Mouse (Mus musculus): Measurements from ENCODE around the gene Ccnf. TPM values are rescaled to one million over a fixed set of nuclear protein-coding genes. Genes with fewer than 3 reads are reported as not detected.

Ccnf gene
- polyA plus RNA-seq, 1 experiment from 2014 or later = 72.1 TPM

DNA sequence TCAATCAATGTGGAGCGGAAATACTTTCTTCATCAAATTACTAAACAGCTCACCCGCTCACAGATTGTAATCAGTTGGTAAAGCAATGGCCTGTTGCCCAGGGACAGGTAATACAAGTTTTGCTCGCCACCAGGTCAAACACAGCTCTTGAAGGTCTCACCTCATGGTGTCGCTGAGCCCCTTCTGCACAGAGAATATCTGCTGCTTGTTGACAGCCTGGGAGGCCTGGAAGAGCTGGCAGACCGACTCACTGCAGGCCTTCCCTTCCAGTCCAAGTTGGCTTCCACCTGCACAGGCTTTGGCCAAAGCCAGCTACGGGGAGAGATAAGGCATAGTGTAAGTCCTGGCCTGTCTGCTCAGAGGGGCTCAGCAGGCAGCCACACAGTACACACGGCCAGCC lies 14.4 kb downstream of the Ccnf start:
- no peak overlapping the region for H3K9ac ChIP-seq (ENCODE audit: low read depth, low read length)
- peaks cover 97% of the 10 kb centered on the region for H3K36me3 ChIP-seq (ENCODE audit: control insufficient read depth, insufficient read depth)
- H3K4me3 ChIP-seq (ENCODE audit: low read depth, low read length) = no peak overlapping the region
- no peaks in the 10 kb centered on the region for H3K9me3 ChIP-seq (replicated peaks; ENCODE audit: control insufficient read depth, low read length)
- no peak overlapping the region for H3K27ac ChIP-seq (ENCODE audit: low read length)
- 92% methylated on average over 7 of the region's 7 CpGs for WGBS (ENCODE audit: insufficient replicate concordance)
- no peaks in the 10 kb centered on the region for H3K4me1 ChIP-seq (ENCODE audit: control insufficient read depth, low read depth, low read length)
- H3K4me2 ChIP-seq (ENCODE audit: low read depth, low read length) = no peak overlapping the region
- no peaks in the 10 kb centered on the region for H3K27me3 ChIP-seq (ENCODE audit: control insufficient read depth, insufficient read depth, low read depth, low read length)
- peak; percentile 16; the same call in 1 of the 2 replicates for ATAC-seq (ENCODE audit: low read depth)

DNA sequence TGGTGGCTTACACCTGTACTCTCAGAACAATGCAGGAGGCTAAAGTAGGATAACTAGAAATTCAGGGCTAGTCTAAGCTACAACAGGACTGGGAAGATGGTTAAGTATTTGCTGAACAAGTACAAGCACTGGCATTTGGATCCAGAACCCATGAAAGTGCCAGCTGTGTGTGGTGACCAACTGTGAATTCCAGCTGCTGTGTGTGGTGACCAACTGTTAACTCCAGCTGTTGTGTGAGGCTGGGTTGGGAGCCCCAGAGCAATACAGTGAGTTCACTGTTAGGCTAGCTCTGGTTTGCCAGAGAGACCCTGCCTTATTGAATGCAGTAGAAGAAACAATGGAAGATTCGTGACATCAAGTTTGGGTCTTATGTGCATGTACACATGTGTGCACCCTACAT lies 14.8 kb downstream of the Ccnf start:
- no peak overlapping the region for H3K4me3 ChIP-seq (ENCODE audit: low read depth, low read length)
- WGBS (ENCODE audit: insufficient replicate concordance) = 80% methylated on average over 1 of the region's 1 CpGs
- H3K36me3 ChIP-seq (ENCODE audit: control insufficient read depth, insufficient read depth) = peaks cover 96% of the 10 kb centered on the region

DNA sequence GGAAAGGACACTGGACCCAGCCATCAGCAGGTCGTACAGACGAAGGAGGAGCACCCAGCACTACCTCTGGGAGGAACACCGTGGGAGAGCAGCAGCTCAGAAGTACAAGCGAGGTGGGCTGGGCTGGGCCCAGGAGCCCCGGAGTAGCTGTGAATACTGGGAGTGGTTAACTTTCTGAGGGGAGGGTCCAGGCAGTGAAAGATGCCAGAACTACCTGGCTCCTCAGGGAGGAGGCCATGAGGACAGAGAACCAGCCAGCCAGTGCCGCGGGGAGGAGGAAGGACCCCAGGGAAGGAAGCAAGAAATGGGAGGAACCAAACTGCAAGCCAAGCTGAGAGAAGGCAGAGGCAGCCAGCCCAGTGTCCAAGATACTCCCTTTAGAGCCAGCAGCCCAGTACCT lies 23.3 kb downstream of the Ccnf start:
- Histone ChIP-seq H3K4me2 (ENCODE audit: low read depth, low read length) (no peak overlapping the region), H3K4me3 (ENCODE audit: low read depth, low read length) (no peak overlapping the region), H3K9ac (ENCODE audit: low read depth, low read length) (no peak overlapping the region)

More for the DNA sequence above, 14.8 kb downstream of the Ccnf start:
- H3K9me3 ChIP-seq (replicated peaks; ENCODE audit: control insufficient read depth, low read length) = no peaks in the 10 kb centered on the region
- no peaks in the 10 kb centered on the region for H3K4me1 ChIP-seq (ENCODE audit: control insufficient read depth, low read depth, low read length)
- no peak overlapping the region for H3K27ac ChIP-seq (ENCODE audit: low read length)
- no peak overlapping the region for H3K9ac ChIP-seq (ENCODE audit: low read depth, low read length)
- ATAC-seq (ENCODE audit: low read depth) = no peak
- H3K4me2 ChIP-seq (ENCODE audit: low read depth, low read length) = no peak overlapping the region
- H3K27me3 ChIP-seq (ENCODE audit: control insufficient read depth, insufficient read depth, low read depth, low read length) = no peaks in the 10 kb centered on the region

DNA sequence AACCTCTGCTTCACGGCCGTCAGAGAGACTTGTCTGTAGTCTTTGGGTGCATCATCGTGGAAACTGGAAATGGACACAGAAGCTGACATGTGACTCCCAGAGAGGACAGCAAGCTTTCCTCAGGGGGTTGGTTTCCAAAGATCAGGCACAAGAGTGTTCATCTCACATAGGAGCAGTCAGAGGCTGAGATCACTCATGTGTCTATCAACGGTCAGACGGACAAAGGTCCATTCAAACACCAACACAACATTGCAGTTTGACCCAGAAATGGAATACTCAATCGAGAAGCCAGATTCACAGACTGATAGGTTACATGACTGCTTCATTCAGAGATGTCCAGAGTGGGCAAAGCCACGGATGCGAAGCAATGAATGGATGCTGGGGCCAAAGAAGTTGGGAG lies 24.6 kb downstream of the Ccnf start:
- 82% methylated on average over 8 of the region's 8 CpGs for WGBS (ENCODE audit: insufficient replicate concordance)
- peak overlapping the region; percentile 11; the same call in 1 of the 2 replicates for H3K9ac ChIP-seq (ENCODE audit: low read depth, low read length)
- H3K9me3 ChIP-seq (replicated peaks; ENCODE audit: control insufficient read depth, low read length) = no peaks in the 10 kb centered on the region
- no peaks in the 10 kb centered on the region for H3K27me3 ChIP-seq (ENCODE audit: control insufficient read depth, insufficient read depth, low read depth, low read length)
- peaks cover 38% of the 10 kb centered on the region for H3K4me1 ChIP-seq (ENCODE audit: control insufficient read depth, low read depth, low read length)
- H3K4me3 ChIP-seq (ENCODE audit: low read depth, low read length) = no peak overlapping the region
- ATAC-seq (ENCODE audit: low read depth) = no peak
- H3K4me2 ChIP-seq (ENCODE audit: low read depth, low read length) = peak overlapping the region; percentile 44
- peaks cover 91% of the 10 kb centered on the region for H3K36me3 ChIP-seq (ENCODE audit: control insufficient read depth, insufficient read depth)
- peak overlapping the region; percentile 92 for H3K27ac ChIP-seq (ENCODE audit: low read length)

More for the DNA sequence above, 23.3 kb downstream of the Ccnf start:
- 91% methylated on average over 7 of the region's 7 CpGs for WGBS (ENCODE audit: insufficient replicate concordance)
- Histone ChIP-seq H3K36me3 (ENCODE audit: control insufficient read depth, insufficient read depth) (peaks cover 94% of the 10 kb centered on the region), H3K27me3 (ENCODE audit: control insufficient read depth, insufficient read depth, low read depth, low read length) (no peaks in the 10 kb centered on the region), H3K4me1 (ENCODE audit: control insufficient read depth, low read depth, low read length) (peaks cover 37% of the 10 kb centered on the region), H3K9me3 (replicated peaks; ENCODE audit: control insufficient read depth, low read length) (no peaks in the 10 kb centered on the region), H3K27ac (ENCODE audit: low read length) (no peak overlapping the region)
- no peak for ATAC-seq (ENCODE audit: low read depth)

DNA sequence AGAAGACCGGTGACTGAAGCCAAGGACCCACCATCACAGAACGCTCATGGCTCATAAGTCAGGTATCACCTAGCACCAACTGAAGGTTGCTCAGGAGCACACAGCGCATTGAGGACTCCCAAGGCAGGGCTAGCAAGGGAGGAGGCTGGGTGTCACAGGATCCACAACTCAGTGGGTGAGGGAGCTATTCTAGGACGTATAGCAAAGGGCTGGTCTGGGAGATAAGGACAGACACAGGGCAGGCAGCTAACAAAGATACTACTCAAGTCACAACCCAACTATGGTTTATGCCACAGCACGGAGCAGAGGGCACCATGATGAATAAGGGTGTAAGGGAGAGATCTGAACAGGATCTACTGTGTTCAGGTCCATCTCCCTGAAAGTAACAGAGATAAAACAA lies 25.4 kb downstream of the Ccnf start:
- Histone ChIP-seq H3K4me1 (ENCODE audit: control insufficient read depth, low read depth, low read length) (peaks cover 46% of the 10 kb centered on the region), H3K4me3 (ENCODE audit: low read depth, low read length) (0 out of 2 replicates have a peak overlapping the region, but pooled peaks have one; percentile 3), H3K36me3 (ENCODE audit: control insufficient read depth, insufficient read depth) (peaks cover 83% of the 10 kb centered on the region), H3K9ac (ENCODE audit: low read depth, low read length) (peak overlapping the region; percentile 25), H3K27me3 (ENCODE audit: control insufficient read depth, insufficient read depth, low read depth, low read length) (no peaks in the 10 kb centered on the region), H3K9me3 (replicated peaks; ENCODE audit: control insufficient read depth, low read length) (no peaks in the 10 kb centered on the region), H3K4me2 (ENCODE audit: low read depth, low read length) (peak overlapping the region; percentile 44), H3K27ac (ENCODE audit: low read length) (peak overlapping the region; percentile 92)
- peak; percentile 91 for ATAC-seq (ENCODE audit: low read depth)
- WGBS (ENCODE audit: insufficient replicate concordance) = 33% methylated on average over 5 of the region's 5 CpGs

DNA sequence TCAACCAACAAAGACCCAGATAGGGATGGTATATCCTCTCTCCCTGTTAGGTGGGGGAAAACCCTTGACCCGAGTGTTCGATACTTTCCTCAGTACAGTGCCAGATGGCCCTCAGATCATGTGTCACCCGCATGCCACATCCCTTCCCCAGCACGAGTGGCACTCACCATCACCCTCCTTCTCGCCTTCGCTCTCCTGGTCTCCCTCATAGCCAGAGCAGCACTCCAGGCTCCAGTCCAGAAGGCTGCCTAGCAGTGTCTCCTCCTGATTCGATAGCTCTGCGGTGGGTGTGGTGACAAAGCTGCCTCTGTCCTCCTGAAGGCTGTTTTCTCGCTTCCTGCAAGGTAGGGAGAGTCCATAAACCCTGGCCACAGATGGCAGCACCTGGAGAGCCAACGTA lies 26.5 kb downstream of the Ccnf start:
- no peak overlapping the region for H3K4me2 ChIP-seq (ENCODE audit: low read depth, low read length)
- 89% methylated on average over 10 of the region's 10 CpGs for WGBS (ENCODE audit: insufficient replicate concordance)
- H3K9me3 ChIP-seq (replicated peaks; ENCODE audit: control insufficient read depth, low read length) = no peaks in the 10 kb centered on the region
- ATAC-seq (ENCODE audit: low read depth) = no peak
- H3K4me3 ChIP-seq (ENCODE audit: low read depth, low read length) = no peak overlapping the region
- peaks cover 72% of the 10 kb centered on the region for H3K36me3 ChIP-seq (ENCODE audit: control insufficient read depth, insufficient read depth)
- no peak overlapping the region for H3K27ac ChIP-seq (ENCODE audit: low read length)
- H3K9ac ChIP-seq (ENCODE audit: low read depth, low read length) = no peak overlapping the region
- no peaks in the 10 kb centered on the region for H3K27me3 ChIP-seq (ENCODE audit: control insufficient read depth, insufficient read depth, low read depth, low read length)
- peaks cover 52% of the 10 kb centered on the region for H3K4me1 ChIP-seq (ENCODE audit: control insufficient read depth, low read depth, low read length)

DNA sequence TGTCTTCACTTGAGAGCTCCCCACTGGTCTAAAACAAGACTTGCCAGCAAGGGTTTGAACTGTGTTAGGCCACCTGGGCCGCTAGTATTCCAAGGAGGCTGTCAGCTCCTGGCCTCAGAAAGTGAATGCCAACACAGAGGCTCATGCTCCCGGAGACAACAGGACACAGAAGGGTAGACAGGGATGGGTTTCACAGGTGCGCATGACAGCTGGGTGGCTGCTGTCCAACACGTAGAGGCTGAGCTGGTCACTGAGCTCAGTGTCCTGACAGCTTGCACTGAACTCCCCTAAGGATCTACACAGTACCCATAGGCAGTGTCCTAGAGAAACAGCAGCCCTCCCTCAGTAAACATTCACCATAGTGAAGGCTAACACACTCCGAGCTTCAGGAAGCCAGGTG lies 27.8 kb downstream of the Ccnf start:
- 90% methylated on average over 5 of the region's 5 CpGs for whole genome bisulfite sequencing (ENCODE audit: insufficient replicate concordance)
- peaks cover 62% of the 10 kb centered on the region for H3K4me1 ChIP-seq (ENCODE audit: control insufficient read depth, low read depth, low read length)
- H3K4me3 ChIP-seq (ENCODE audit: low read depth, low read length) = no peak overlapping the region
- H3K27me3 ChIP-seq (ENCODE audit: control insufficient read depth, insufficient read depth, low read depth, low read length) = no peaks in the 10 kb centered on the region
- no peak for ATAC-seq (ENCODE audit: low read depth)
- H3K36me3 ChIP-seq (ENCODE audit: control insufficient read depth, insufficient read depth) = peaks cover 61% of the 10 kb centered on the region
- H3K27ac ChIP-seq (ENCODE audit: low read length) = peak overlapping the region; percentile 15; the same call in 1 of the 2 replicates
- no peaks in the 10 kb centered on the region for H3K9me3 ChIP-seq (replicated peaks; ENCODE audit: control insufficient read depth, low read length)
- no peak overlapping the region for H3K9ac ChIP-seq (ENCODE audit: low read depth, low read length)
- no peak overlapping the region for H3K4me2 ChIP-seq (ENCODE audit: low read depth, low read length)

DNA sequence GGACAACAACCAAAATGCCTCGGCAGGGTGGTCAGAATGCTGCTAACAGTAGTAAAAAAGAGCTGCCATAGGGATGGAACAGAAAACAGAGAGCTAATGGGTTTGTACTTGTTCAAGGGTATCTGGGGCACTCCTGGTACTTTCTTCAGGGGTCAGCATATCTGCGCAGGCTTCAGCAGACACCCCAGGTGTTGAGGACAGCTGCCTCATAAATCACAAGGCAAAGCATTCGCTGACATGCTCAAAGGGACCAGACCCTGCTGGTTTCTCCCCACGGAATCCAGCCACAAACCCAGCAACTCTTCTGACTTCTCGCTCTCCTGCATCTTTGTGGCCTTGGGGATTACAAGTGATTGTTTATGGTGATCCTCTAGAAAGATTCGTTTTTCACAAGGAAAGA lies 28.6 kb downstream of the Ccnf start:
- Histone ChIP-seq H3K4me3 (ENCODE audit: low read depth, low read length) (no peak overlapping the region), H3K9me3 (replicated peaks; ENCODE audit: control insufficient read depth, low read length) (no peaks in the 10 kb centered on the region), H3K27me3 (ENCODE audit: control insufficient read depth, insufficient read depth, low read depth, low read length) (no peaks in the 10 kb centered on the region), H3K4me2 (ENCODE audit: low read depth, low read length) (no peak overlapping the region), H3K9ac (ENCODE audit: low read depth, low read length) (no peak overlapping the region), H3K36me3 (ENCODE audit: control insufficient read depth, insufficient read depth) (peaks cover 57% of the 10 kb centered on the region), H3K4me1 (ENCODE audit: control insufficient read depth, low read depth, low read length) (peaks cover 56% of the 10 kb centered on the region), H3K27ac (ENCODE audit: low read length) (no peak overlapping the region; the same call in 1 of the 2 replicates)
- ATAC-seq (ENCODE audit: low read depth) = no peak
- WGBS (ENCODE audit: insufficient replicate concordance) = 74% methylated on average over 6 of the region's 6 CpGs

DNA sequence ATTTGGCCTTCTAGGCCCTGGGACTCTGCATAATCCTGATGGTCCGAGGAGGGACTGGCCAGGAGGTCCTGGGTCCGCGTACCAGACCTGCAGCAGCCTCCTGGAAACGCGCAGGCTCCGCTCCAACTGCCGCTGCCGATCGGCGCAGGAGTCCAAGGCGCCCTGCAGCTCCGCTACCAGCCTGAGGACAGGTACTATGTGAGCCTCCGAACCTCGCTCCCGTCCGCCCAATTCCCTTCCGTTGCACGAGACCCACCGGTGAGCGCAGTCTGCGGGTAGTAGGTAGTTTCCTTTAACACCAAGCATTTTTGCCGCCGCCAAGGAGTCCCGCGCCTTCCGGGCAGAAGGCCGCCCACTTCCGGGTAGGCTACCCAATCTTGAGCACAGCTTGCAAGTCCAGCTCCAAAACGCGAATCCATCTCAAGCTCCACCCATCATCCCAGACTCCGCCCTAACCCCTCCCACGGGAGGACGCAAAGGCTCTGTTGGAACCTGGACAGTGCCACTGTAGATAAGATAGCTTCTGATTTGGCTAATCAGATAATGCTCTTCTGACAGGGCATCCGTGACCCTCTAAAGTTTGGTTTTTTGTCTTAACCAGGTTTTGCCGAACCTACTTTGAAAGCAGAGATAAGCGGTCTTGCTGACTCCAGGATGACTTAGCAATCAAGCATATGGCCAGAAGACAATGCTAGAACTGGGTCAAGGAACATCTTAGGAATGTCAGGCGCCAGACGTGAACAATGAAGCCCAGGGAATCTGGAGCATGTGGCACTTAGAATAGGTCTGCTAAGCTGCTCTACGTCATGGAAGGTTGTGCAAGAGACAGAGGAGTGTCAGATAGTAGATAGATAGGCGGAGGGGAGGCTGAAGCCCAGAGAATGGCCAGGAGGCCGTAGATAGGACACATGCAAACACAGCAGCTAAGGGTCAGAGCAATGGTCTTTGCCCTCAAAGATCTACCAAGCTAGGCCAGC lies 30.6 kb downstream of the Ccnf start, which contains the start of gene Tedc2:
Gene Tedc2 (minus strand): TSS at position 417 of the 977 bp plus-strand sequence.
- H3K9me3 ChIP-seq (replicated peaks; ENCODE audit: control insufficient read depth, low read length) = no peaks in the 10 kb centered on the region
- peaks cover 56% of the 10 kb centered on the region for H3K36me3 ChIP-seq (ENCODE audit: control insufficient read depth, insufficient read depth)
- peak; percentile 92 for ATAC-seq (ENCODE audit: low read depth)
- peak within 1 kb of the TSS; percentile 90 for H3K9ac ChIP-seq (ENCODE audit: low read depth, low read length)
- peak within 1 kb of the TSS; percentile 90 for H3K4me3 ChIP-seq (ENCODE audit: low read depth, low read length)
- H3K27ac ChIP-seq (ENCODE audit: low read length) = peak within 1 kb of the TSS; percentile 95
- peaks cover 38% of the 10 kb centered on the region for H3K4me1 ChIP-seq (ENCODE audit: control insufficient read depth, low read depth, low read length)
- under 1% methylated on average over 41 of the region's 41 CpGs for WGBS (ENCODE audit: insufficient replicate concordance)
- no peaks in the 10 kb centered on the region for H3K27me3 ChIP-seq (ENCODE audit: control insufficient read depth, insufficient read depth, low read depth, low read length)
- peak within 1 kb of the TSS; percentile 86 for H3K4me2 ChIP-seq (ENCODE audit: low read depth, low read length)

Data from liver, embryonic 16.5 days (tissue).